Mouse (Mus musculus) ES-E14 (cell line): ENCODE measurements around the gene 1700013H16Rik. TPM values are rescaled to one million over a fixed set of nuclear protein-coding genes. Genes with fewer than 3 reads are reported as not detected.

Experiments
- DNase-seq: peaks from one replicate; pipeline ENCODE4 v3.0.0-alpha.2; 2013; ENCODE audit warnings: low read depth, low spot score
- H3K27ac ChIP-seq: 2 replicates; pipeline ENCODE4 v1.5.1; 2012; ENCODE audit warnings: low read depth, mild to moderate bottlenecking, low read length, moderate library complexity, mixed read lengths; ENCODE audit not compliant: poor library complexity, insufficient read depth, severe bottlenecking
- H3K36me3 ChIP-seq: 2 replicates; pipeline ENCODE4 v1.6.1; 2012; ENCODE audit warnings: mild to moderate bottlenecking, low read length, moderate library complexity, mixed read lengths; ENCODE audit not compliant: control insufficient read depth, poor library complexity, insufficient read depth, severe bottlenecking
- H3K4me1 ChIP-seq, 2 experiments: fragments of 150-350 bp in 1 of 2; sonication (generic) in 1 of 2; 2 replicates each; pipeline ENCODE4 v1.6.1; 2012; ENCODE audit warnings: low read length in 2 of 2, mild to moderate bottlenecking in 1 of 2, mixed read lengths in 1 of 2; ENCODE audit not compliant: control insufficient read depth in 2 of 2, insufficient read depth in 2 of 2, poor library complexity in 1 of 2
- H3K4me3 ChIP-seq, 2 experiments: fragments of 150-350 bp in 1 of 2; sonication (generic) in 1 of 2; 2 replicates each; pipeline ENCODE4 v1.5.1; 2012; ENCODE audit warnings: low read length in 2 of 2, low read depth in 1 of 2, mild to moderate bottlenecking in 1 of 2, mixed read lengths in 1 of 2; ENCODE audit not compliant: insufficient read depth in 1 of 2, poor library complexity in 1 of 2, severe bottlenecking in 1 of 2
- H3K9ac ChIP-seq: 2 replicates; pipeline ENCODE4 v1.6.1; 2012; ENCODE audit warnings: low read depth, mild to moderate bottlenecking, low read length, mixed read lengths; ENCODE audit not compliant: poor library complexity, insufficient read depth, severe bottlenecking
- H3K9me3 ChIP-seq: fragments of 150-350 bp; sonication (generic); 2 replicates; pipeline ENCODE4 v1.6.1; 2012; ENCODE audit warnings: low read depth, mild to moderate bottlenecking, low read length; ENCODE audit not compliant: control insufficient read depth, insufficient read depth
- CHD2 ChIP-seq: IDR thresholded peaks from 2 replicates; pipeline ENCODE4 v1.6.1; 2014; ENCODE audit warnings: mild to moderate bottlenecking, low read depth, low read length, inconsistent platforms
- HCFC1 ChIP-seq: IDR thresholded peaks from 2 replicates; pipeline ENCODE4 v1.6.1; 2012; ENCODE audit warnings: low read length, inconsistent platforms, borderline replicate concordance; ENCODE audit not compliant: insufficient read depth
- MAFK ChIP-seq: IDR thresholded peaks from 2 replicates; pipeline ENCODE4 v1.6.1; 2014; ENCODE audit warnings: mild to moderate bottlenecking, low read depth, low read length, inconsistent platforms; ENCODE audit not compliant: insufficient read depth
- ZC3H11A ChIP-seq: IDR thresholded peaks from 2 replicates; pipeline ENCODE4 v1.6.1; 2012; ENCODE audit warnings: low read depth, mild to moderate bottlenecking, inconsistent platforms, low read length, borderline replicate concordance
- ZNF384 ChIP-seq: IDR thresholded peaks from 2 replicates; pipeline ENCODE4 v1.6.1; 2012; ENCODE audit warnings: low read depth, low read length, inconsistent platforms
- in situ Hi-C, 2 experiments: fragments of 600-800 bp; cut with MboI; formaldehyde crosslinking; loops; one replicate each; pipeline ENCODE4 v1.15.1; 2025; ENCODE audit warnings: low sequenced_read_pairs in 2 of 2, inconsistent platforms in 1 of 2; ENCODE audit not compliant: unreplicated experiment in 2 of 2
- total RNA-seq: library from RNA; depleted of rRNA; stranded (reverse); fragments of 300-350 nt; gene quantifications from 2 replicates; pipeline ENCODE4 v1.2.3, GENCODE M21; 2012

1700013H16Rik gene
- total RNA-seq, 1 experiment: 10.1 TPM

- DNase-seq: no peak
- no peak for TF ChIP-seq ZNF384
- no peak for TF ChIP-seq ZC3H11A
- TF ChIP-seq MAFK: no peak
- no peak for TF ChIP-seq HCFC1
- TF ChIP-seq CHD2: no peak
- H3K36me3 ChIP-seq: no peaks in the 10 kb centered on the region
Measured at GRCm38 (mm10) chrX:53728967-53729366, 28.7 kb downstream of the 1700013H16Rik start.

GRCm38 (mm10) chrX:53724596-53724995 lies 33.0 kb downstream of the 1700013H16Rik start, which contains the start of gene 4930502E18Rik:
TSS of gene 4930502E18Rik (plus strand) at chrX:53724826.
- Histone ChIP-seq H3K9me3 (no peaks in the 10 kb centered on the region), H3K9ac (no peak within 1 kb of the TSS), H3K4me3 (peak within 1 kb of the TSS in 1 of 2 experiments; percentile 12; a peak in 1 of 4 replicates), H3K4me1 (no peaks in the 10 kb centered on the region), H3K27ac (no peak within 1 kb of the TSS), H3K36me3 (no peaks in the 10 kb centered on the region)
- peak; percentile 80; the same call in 1 of the 2 replicates for TF ChIP-seq ZNF384
- TF ChIP-seq CHD2: no peak
- in situ Hi-C loops: no loop called here
- DNase-seq: no peak

More at GRCm38 (mm10) chrX:53728967-53729366, 28.7 kb downstream of the 1700013H16Rik start:
- Histone ChIP-seq H3K4me3 (no peak overlapping the region), H3K9me3 (no peaks in the 10 kb centered on the region), H3K27ac (no peak overlapping the region), H3K4me1 (no peaks in the 10 kb centered on the region), H3K9ac (no peak overlapping the region)
- in situ Hi-C loops: no loop called here

DNA sequence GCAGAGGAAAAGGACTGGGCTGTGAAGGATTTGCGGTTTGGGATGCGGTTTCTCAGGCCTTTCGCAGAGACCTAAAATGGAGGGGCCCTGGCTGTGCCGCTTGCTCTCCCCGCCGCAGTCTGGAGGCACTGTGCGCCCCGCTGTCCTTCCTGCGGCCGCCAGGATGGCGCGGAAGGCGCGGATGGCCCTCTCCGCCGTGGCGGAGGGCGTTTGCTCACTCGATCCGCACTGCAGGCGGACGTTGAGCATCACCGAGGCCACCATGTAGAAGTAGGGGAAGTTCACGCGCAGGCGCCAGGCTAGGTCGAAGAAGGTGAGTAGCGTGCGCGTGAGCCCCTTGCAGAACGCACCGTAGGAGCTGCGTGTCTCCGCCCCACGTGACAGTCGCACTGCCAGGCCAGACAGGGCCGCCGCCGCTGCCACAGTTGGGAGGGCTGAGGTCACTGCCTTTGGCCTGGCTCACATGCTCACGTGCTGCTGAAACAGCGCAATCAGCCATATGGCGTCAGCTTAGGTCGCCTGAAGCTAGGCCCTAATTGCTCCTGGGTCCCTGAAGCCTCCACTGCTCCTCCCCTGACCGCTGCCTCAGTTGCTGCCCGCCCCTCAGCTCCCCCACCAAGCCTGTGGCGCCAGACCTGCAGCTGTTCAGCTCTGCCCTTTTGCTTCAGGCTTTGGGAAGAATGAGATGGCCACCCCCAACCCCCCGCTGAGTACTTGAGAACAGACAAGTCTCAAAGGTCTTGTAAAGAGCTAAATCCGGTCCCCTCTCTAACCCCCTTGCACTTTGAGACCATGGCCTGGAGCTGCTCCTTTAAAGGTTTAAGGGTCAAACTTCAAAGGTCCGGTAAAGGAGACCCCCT lies 41.1 kb downstream of the 1700013H16Rik start:
- TF ChIP-seq HCFC1 (no peak), CHD2 (no peak), MAFK (no peak), ZC3H11A (no peak)

GRCm38 (mm10) chrX:53715942-53716322 lies 41.7 kb downstream of the 1700013H16Rik start:
- H3K27ac ChIP-seq: no peak overlapping the region
- in situ Hi-C loops: no loop called here
- H3K9ac ChIP-seq: peak overlapping the region; percentile 62; the same call in 1 of the 2 replicates
- no peaks in the 10 kb centered on the region; a peak in 1 of 4 replicates for H3K4me1 ChIP-seq
- H3K4me3 ChIP-seq: peak overlapping the region in 1 of 2 experiments; percentile 46; a peak in 1 of 4 replicates
- no peaks in the 10 kb centered on the region for H3K36me3 ChIP-seq
- TF ChIP-seq ZC3H11A (no peak), HCFC1 (no peak), MAFK (no peak), ZNF384 (no peak), CHD2 (no peak)
- no peak for DNase-seq
- H3K9me3 ChIP-seq: no peaks in the 10 kb centered on the region

More for the DNA sequence above, 41.1 kb downstream of the 1700013H16Rik start:
- in situ Hi-C loops: no loop called here
- peak overlapping the region; percentile 62; the same call in 1 of the 2 replicates for H3K9ac ChIP-seq
- peak; percentile 59 for DNase-seq
- H3K36me3 ChIP-seq: no peaks in the 10 kb centered on the region
- H3K4me3 ChIP-seq: peak overlapping the region in 1 of 2 experiments; percentile 46; a peak in 2 of 4 replicates
- no peaks in the 10 kb centered on the region; a peak in 1 of 4 replicates for H3K4me1 ChIP-seq
- H3K27ac ChIP-seq: no peak overlapping the region
- H3K9me3 ChIP-seq: no peaks in the 10 kb centered on the region

DNA sequence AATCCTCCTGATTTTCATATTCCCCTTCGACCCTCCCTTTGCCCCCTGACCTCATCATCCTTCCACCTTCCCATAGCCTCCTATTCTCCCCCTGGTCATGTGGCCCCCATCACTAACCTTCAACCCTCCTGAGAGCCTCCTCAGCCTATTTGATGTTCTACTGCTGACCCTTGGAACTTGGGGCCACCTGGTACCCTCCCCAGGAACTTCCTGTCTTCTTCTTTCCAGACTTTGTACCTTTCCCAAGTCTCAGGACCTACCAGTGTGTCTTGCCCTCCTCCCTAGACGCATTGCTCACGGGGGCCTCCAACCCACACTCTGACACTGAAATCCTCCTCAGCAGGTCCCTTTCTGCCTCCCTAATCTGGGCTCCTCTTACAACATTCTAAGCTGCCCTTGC lies 55.0 kb downstream of the 1700013H16Rik start:
- no peak overlapping the region for H3K27ac ChIP-seq
- no peak overlapping the region for H3K9ac ChIP-seq

More for the DNA sequence above, 55.0 kb downstream of the 1700013H16Rik start:
- no peaks in the 10 kb centered on the region for H3K9me3 ChIP-seq
- H3K4me3 ChIP-seq: no peak overlapping the region
- no peaks in the 10 kb centered on the region for H3K36me3 ChIP-seq
- no peaks in the 10 kb centered on the region for H3K4me1 ChIP-seq
- no peak for TF ChIP-seq CHD2
- DNase-seq: no peak
- in situ Hi-C loops: no loop called here
